Mouse (Mus musculus) liver, adult 2 months (tissue): Measurements from ENCODE around the gene Tmem130.

ENCODE experiments used
- CTCF ChIP-seq: fragments of 200-500 bp; IDR thresholded peaks from 2 replicates; pipeline ENCODE4 v1.5.1; 2011; ENCODE audit warnings: low read depth, low read length, control low read depth
- POLR2A ChIP-seq: fragments of 200-500 bp; IDR thresholded peaks from 2 replicates; pipeline ENCODE4 v1.6.1; 2011; ENCODE audit warnings: low read length, control low read depth; ENCODE audit not compliant: insufficient read depth; ENCODE audit errors: extremely low read depth

DNA sequence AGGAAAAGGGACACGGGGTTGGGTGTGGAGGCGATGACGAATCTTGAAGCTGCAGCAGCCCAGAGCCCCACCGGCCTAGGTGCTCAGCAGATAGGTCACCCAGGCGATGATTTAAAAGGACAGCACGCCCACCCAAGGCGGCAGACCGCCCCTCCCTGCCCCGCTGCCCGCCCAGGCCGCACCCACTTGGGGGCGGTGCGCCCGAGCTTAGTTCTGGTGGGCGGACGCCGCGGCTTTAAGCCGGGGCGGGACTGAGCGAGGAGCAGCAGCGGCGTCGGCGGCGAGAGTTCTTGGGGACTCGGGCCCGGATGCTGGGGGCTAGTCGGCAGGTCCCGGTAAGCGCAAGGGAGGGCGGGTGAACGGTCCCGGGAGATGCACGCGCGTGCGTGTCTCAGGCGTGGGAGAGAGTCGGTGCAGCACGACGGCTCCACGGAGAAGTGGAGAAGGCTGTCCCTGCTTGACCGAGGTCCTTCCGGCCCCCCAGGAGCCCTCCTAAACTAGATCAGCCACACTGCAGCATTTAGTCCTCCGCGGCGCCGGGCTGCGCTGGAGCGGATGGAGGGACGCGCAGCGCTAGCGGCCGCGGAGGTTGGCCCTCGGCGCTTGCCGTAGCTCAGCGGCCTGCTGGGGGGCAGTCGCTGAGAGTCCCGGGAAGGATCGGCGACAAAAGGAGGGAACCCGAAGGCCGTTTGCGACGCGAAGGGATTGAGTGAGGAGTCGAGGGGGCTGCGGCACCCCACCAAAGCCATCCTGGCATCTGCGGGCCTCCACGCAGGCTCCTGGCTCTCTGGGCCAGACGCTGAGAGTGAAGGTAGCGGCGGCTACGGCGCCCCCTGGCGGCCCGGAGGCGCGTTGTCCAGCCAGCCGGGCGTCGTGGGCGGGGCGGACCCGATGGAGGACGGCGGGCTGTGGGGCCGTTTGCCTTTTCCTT is 6.6 kb upstream of the Tmem130 start:
- TF ChIP-seq POLR2A = peak; percentile 80; the same call in 1 of the 2 replicates
- peak; percentile 71 for TF ChIP-seq CTCF
